Comparison of ENCODE assay signal across 8 mouse cellular contexts in the genomic region with DNA sequence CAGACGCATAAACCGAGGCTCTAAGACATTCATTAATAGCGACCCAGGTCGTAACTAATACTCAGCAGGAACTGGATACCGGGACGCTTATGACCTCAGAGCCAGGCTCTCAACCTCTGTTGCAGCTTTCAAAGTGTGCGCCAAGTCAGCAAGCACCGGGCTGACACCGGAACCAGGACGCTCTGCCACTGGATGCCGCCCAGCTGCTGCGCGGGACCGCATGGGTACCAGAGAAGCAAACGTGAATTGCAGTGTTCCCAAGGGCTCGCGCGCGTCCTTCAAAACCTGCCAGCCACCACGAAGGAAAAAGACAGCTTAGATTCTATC. TPM values are rescaled to one million over a fixed set of nuclear protein-coding genes. Genes with fewer than 3 reads are reported as not detected.
DNase-seq lines count a peak whose midpoint lies in the region; ATAC-seq and TF ChIP-seq lines count a peak whose summit lies in the region.

No protein-coding gene starts in this region.

- H3K27ac ChIP-seq in embryonic facial prominence, embryonic 15.5 days (replicated peaks): no peak overlapping the region
- peak overlapping the region; percentile 85 for H3K27ac ChIP-seq in hindbrain, postnatal 0 days
- no peak overlapping the region for H3K27ac ChIP-seq in liver, embryonic 14.5 days
- peak overlapping the region; percentile 7 for H3K27ac ChIP-seq in olfactory bulb, adult 2 months (ENCODE audit: insufficient read depth, low read depth, low read length)

- H3K36me3 ChIP-seq in E14TG2a.4 (ENCODE audit: insufficient read depth, low read length): 0 out of 2 replicates have a peak, but pooled peaks cover 3% of the 10 kb centered on the region
- H3K36me3 ChIP-seq in embryonic facial prominence, embryonic 15.5 days: no peaks in the 10 kb centered on the region
- H3K36me3 ChIP-seq in hindbrain, postnatal 0 days (ENCODE audit: insufficient read depth, low read length): no peaks in the 10 kb centered on the region
- no peaks in the 10 kb centered on the region for H3K36me3 ChIP-seq in liver, embryonic 14.5 days (replicated peaks; ENCODE audit: control insufficient read depth, insufficient read depth, low read depth)

- H3K4me1 ChIP-seq in E14TG2a.4 (replicated peaks; ENCODE audit: low read depth, low read length): peaks cover 79% of the 10 kb centered on the region
- peaks cover 29% of the 10 kb centered on the region for H3K4me1 ChIP-seq in embryonic facial prominence, embryonic 15.5 days
- peaks cover 4% of the 10 kb centered on the region; the same call in 1 of the 2 replicates for H3K4me1 ChIP-seq in hindbrain, postnatal 0 days (ENCODE audit: insufficient read depth, low read length)
- peaks cover 11 to 14% of the 10 kb centered on the region in 2 experiments for H3K4me1 ChIP-seq in liver, embryonic 14.5 days (replicated peaks; ENCODE audit: control insufficient read depth in 2 of 2, insufficient read depth in 2 of 2, low read length in 1 of 2)
- peaks cover 19% of the 10 kb centered on the region for H3K4me1 ChIP-seq in olfactory bulb, adult 2 months (ENCODE audit: control insufficient read depth, insufficient read depth, low read length)

- TF ChIP-seq POLR2A in olfactory bulb, adult 2 months (IDR thresholded peaks at IDR 0.05; ENCODE audit: insufficient read depth, low read depth, low read length): no peak

- ATAC-seq in embryonic facial prominence, embryonic 15.5 days (ENCODE audit: insufficient number of reproducible peaks, low FRiP score, low TSS enrichment, low read depth): no peak
- no peak for ATAC-seq in hindbrain, postnatal 0 days
- no peak for ATAC-seq in liver, embryonic 14.5 days (ENCODE audit: insufficient read depth)

- no peaks in the 10 kb centered on the region for H3K9me3 ChIP-seq in E14TG2a.4 (ENCODE audit: low read length)
- H3K9me3 ChIP-seq in embryonic facial prominence, embryonic 15.5 days (replicated peaks): no peaks in the 10 kb centered on the region
- H3K9me3 ChIP-seq in hindbrain, postnatal 0 days (ENCODE audit: low read length): no peaks in the 10 kb centered on the region
- no peaks in the 10 kb centered on the region for H3K9me3 ChIP-seq in liver, embryonic 14.5 days (ENCODE audit: control insufficient read depth, low read length)

- no peak for TF ChIP-seq EP300 in liver, embryonic 14.5 days (IDR thresholded peaks at IDR 0.05; ENCODE audit: low read depth)

- peaks cover 26% of the 10 kb centered on the region for H3K27me3 ChIP-seq in E14TG2a.4 (ENCODE audit: insufficient read depth, low read length)
- no peaks in the 10 kb centered on the region for H3K27me3 ChIP-seq in embryonic facial prominence, embryonic 15.5 days
- no peaks in the 10 kb centered on the region for H3K27me3 ChIP-seq in hindbrain, postnatal 0 days (ENCODE audit: insufficient read depth, low read length)
- H3K27me3 ChIP-seq in liver, embryonic 14.5 days (ENCODE audit: control insufficient read depth, insufficient read depth, low read length): peaks cover 10% of the 10 kb centered on the region

- TF ChIP-seq CTCF in E14TG2a.4 (conservative IDR thresholded peaks at IDR 0.05; ENCODE audit: low read length): no peak
- no peak for TF ChIP-seq CTCF in hindbrain, postnatal 0 days (IDR thresholded peaks at IDR 0.05; ENCODE audit: low read depth)
- no peak for TF ChIP-seq CTCF in liver, embryonic 14.5 days (IDR thresholded peaks at IDR 0.05; ENCODE audit: low read depth)
- TF ChIP-seq CTCF in olfactory bulb, adult 2 months (IDR thresholded peaks at IDR 0.05; ENCODE audit: insufficient read depth, low read depth, low read length): no peak

- peak; percentile 53 for DNase-seq in embryo, embryonic 11 days
- no peak for DNase-seq in embryo, embryonic 10.5 days (ENCODE audit: low spot score)
- DNase-seq in hindbrain, postnatal 0 days (ENCODE audit: low spot score): peak; percentile 40
- no peak for DNase-seq in liver, embryonic 14.5 days (ENCODE audit: low read depth in 3 of 3, low spot score in 3 of 3)
- DNase-seq in urinary bladder, postnatal 36 days (ENCODE audit: low spot score in 2 of 2): no peak

- 2% methylated on average over 20 of the region's 20 CpGs for WGBS in embryonic facial prominence, embryonic 15.5 days
- WGBS in hindbrain, postnatal 0 days: 2% methylated on average over 20 of the region's 20 CpGs
- 3% methylated on average over 20 of the region's 20 CpGs for WGBS in liver, embryonic 14.5 days (ENCODE audit: insufficient replicate concordance)
- 1% methylated on average over 20 of the region's 20 CpGs for WGBS in olfactory bulb, adult 2 months

- peak overlapping the region; percentile 96 for H3K4me2 ChIP-seq in embryonic facial prominence, embryonic 15.5 days (replicated peaks)
- H3K4me2 ChIP-seq in hindbrain, postnatal 0 days (ENCODE audit: low read depth, low read length): peak overlapping the region; percentile 90
- peak overlapping the region; percentile 87 for H3K4me2 ChIP-seq in liver, embryonic 14.5 days (ENCODE audit: low read depth)

- peak overlapping the region; percentile 65 for H3K9ac ChIP-seq in embryonic facial prominence, embryonic 15.5 days
- H3K9ac ChIP-seq in hindbrain, postnatal 0 days (replicated peaks; ENCODE audit: low read length): peak overlapping the region; percentile 67
- no peak overlapping the region; the same call in 1 of the 2 replicates for H3K9ac ChIP-seq in liver, embryonic 14.5 days (replicated peaks)

- H3K4me3 ChIP-seq in E14TG2a.4 (replicated peaks; ENCODE audit: low read length): peak overlapping the region; percentile 89
- H3K4me3 ChIP-seq in embryonic facial prominence, embryonic 15.5 days (replicated peaks): peak overlapping the region; percentile 63
- H3K4me3 ChIP-seq in hindbrain, postnatal 0 days (ENCODE audit: low read length): peak overlapping the region; percentile 70
- peak overlapping the region; percentile 63 to 68 for H3K4me3 ChIP-seq in liver, embryonic 14.5 days (ENCODE audit: insufficient read depth in 1 of 2, low read depth in 2 of 2, low read length in 2 of 2)
- peak overlapping the region; percentile 58 for H3K4me3 ChIP-seq in olfactory bulb, adult 2 months (ENCODE audit: insufficient read depth, low read depth, low read length)

RNA-seq across cellular contexts. Expression of a gene that starts 1.4 kb away (rescaled TPM):
- polyA plus RNA-seq in embryonic facial prominence, embryonic 15.5 days (2015; fragmentation: Nextera tagmentation; extraction: Ambion mirVana): 45.3 and 49.4 TPM in 2 replicates
- 18.2 and 26.2 TPM in 2 replicates for total RNA-seq in hindbrain, postnatal 0 days (2014; rRNA removed)
- 14.3 and 15.1 TPM in 2 replicates for polyA plus RNA-seq in hindbrain, postnatal 0 days (2015; fragmentation: Nextera tagmentation; extraction: Ambion mirVana)
- polyA plus RNA-seq in liver, embryonic 14.5 days (2012; rRNA removed): 1.0 and 1.6 TPM in 2 replicates
- 4.2 and 6.0 TPM in 2 replicates for polyA plus RNA-seq in liver, embryonic 14.5 days (2014; fragmentation: Nextera tagmentation; extraction: Ambion mirVana)
- 370 TPM in 1 of 2 replicates, not detected in the other for polyA plus RNA-seq in olfactory bulb, adult 2 months (2012; ENCODE audit: insufficient read depth, insufficient read length, low replicate concordance, missing spikeins)

Comparison
In these comparisons a context has a peak if more than half of its experiments do, and no peak if none do; other contexts are left out.
1. DNase-seq: peak in embryo, embryonic 11 days (single experiment) and hindbrain, postnatal 0 days (single experiment); none in embryo, embryonic 10.5 days (single experiment), liver, embryonic 14.5 days (0 of 3) and urinary bladder, postnatal 36 days (0 of 2).
2. H3K27ac ChIP-seq: peak in hindbrain, postnatal 0 days (single experiment) and olfactory bulb, adult 2 months (single experiment); none in embryonic facial prominence, embryonic 15.5 days (single experiment) and liver, embryonic 14.5 days (single experiment).
3. Peak in every context shown above with its lines, with median percentiles within 50 percentile points of each other: H3K4me3 ChIP-seq and H3K4me2 ChIP-seq.